Mouse (Mus musculus) myocyte (in vitro differentiated cells): Measurements from ENCODE around the gene OR5BS1P. TPM values are rescaled to one million over a fixed set of nuclear protein-coding genes. Genes with fewer than 3 reads are reported as not detected.

Experiments
- H3K27me3 ChIP-seq: one replicate; pipeline ENCODE4 v1.6.1; 2011; ENCODE audit not compliant: control insufficient read depth, insufficient read depth, insufficient read length
- H3K36me3 ChIP-seq: one replicate; pipeline ENCODE4 v1.6.1; 2011; ENCODE audit not compliant: control insufficient read depth, insufficient read depth
- H3K4me2 ChIP-seq: one replicate; pipeline ENCODE4 v1.6.1; 2011; ENCODE audit warnings: low read depth, control low read depth
- H3K4me3 ChIP-seq: one replicate; pipeline ENCODE4 v1.5.1; 2011; ENCODE audit warnings: mild to moderate bottlenecking, control low read depth, moderate library complexity
- H3K79me2 ChIP-seq: one replicate; pipeline ENCODE4 v1.6.1; 2011; ENCODE audit not compliant: control insufficient read depth, insufficient read depth
- H3ac ChIP-seq: one replicate; pipeline ENCODE4 v1.6.1; 2011; ENCODE audit not compliant: control insufficient read depth, insufficient read length
- CEBPB ChIP-seq: IDR thresholded peaks from 2 replicates; pipeline ENCODE4 v1.6.1; 2011; ENCODE audit warnings: mild to moderate bottlenecking, moderate library complexity; ENCODE audit not compliant: poor library complexity, insufficient read depth, severe bottlenecking
- E2F4 ChIP-seq: IDR thresholded peaks from one replicate; pipeline ENCODE4 v1.6.1; 2011; ENCODE audit warnings: mild to moderate bottlenecking, control low read depth, moderate library complexity; ENCODE audit not compliant: insufficient read depth
- MAX ChIP-seq: IDR thresholded peaks from one replicate; pipeline ENCODE4 v1.6.1; 2011; ENCODE audit warnings: low read depth, mild to moderate bottlenecking, control low read depth
- MYOD1 ChIP-seq, 3 experiments: IDR thresholded peaks; one replicate each; pipeline ENCODE4 v1.6.1; 2011; ENCODE audit warnings: control low read depth in 2 of 3, low read depth in 2 of 3, mild to moderate bottlenecking in 2 of 3, moderate library complexity in 1 of 3; ENCODE audit not compliant: insufficient read length in 2 of 3, control insufficient read depth in 1 of 3
- MYOG ChIP-seq, 3 experiments: IDR thresholded peaks; one replicate each; pipeline ENCODE4 v1.6.1; 2011; ENCODE audit warnings: control low read depth in 2 of 3, low read depth in 2 of 3, mild to moderate bottlenecking in 2 of 3; ENCODE audit not compliant: insufficient read length in 2 of 3, control insufficient read depth in 1 of 3, insufficient read depth in 1 of 3
- POLR2A ChIP-seq: IDR thresholded peaks from one replicate; pipeline ENCODE4 v1.6.1; 2011; ENCODE audit warnings: low read depth, mild to moderate bottlenecking, control low read depth, moderate library complexity; ENCODE audit not compliant: insufficient read length
- POLR2AphosphoS2 ChIP-seq: IDR thresholded peaks from one replicate; pipeline ENCODE4 v1.6.1; 2011; ENCODE audit warnings: low read depth, control low read depth; ENCODE audit not compliant: insufficient read length
- REST ChIP-seq: IDR thresholded peaks from one replicate; pipeline ENCODE4 v1.6.1; 2011; ENCODE audit warnings: mild to moderate bottlenecking, control low read depth, moderate library complexity; ENCODE audit not compliant: insufficient read depth, insufficient read length
- SRF ChIP-seq: IDR thresholded peaks from one replicate; pipeline ENCODE4 v1.6.1; 2011; ENCODE audit warnings: low read depth; ENCODE audit not compliant: control insufficient read depth, insufficient read length
- TCF12 ChIP-seq: IDR thresholded peaks from one replicate; pipeline ENCODE4 v1.6.1; 2011; ENCODE audit warnings: mild to moderate bottlenecking, control low read depth; ENCODE audit not compliant: poor library complexity, insufficient read depth, severe bottlenecking
- TCF3 ChIP-seq: IDR thresholded peaks from one replicate; pipeline ENCODE4 v1.6.1; 2011; ENCODE audit warnings: low read depth, control low read depth; ENCODE audit not compliant: insufficient read length
- USF1 ChIP-seq: IDR thresholded peaks from one replicate; pipeline ENCODE4 v1.6.1; 2011; ENCODE audit warnings: low read depth, mild to moderate bottlenecking, control low read depth, moderate library complexity
- polyA plus RNA-seq: library from polyadenylated mRNA; unstranded; fragments of >200 nt; fragmentation: generic; extraction: Trizol; gene quantifications from one replicate; pipeline ENCODE4 v1.2.1, GENCODE M21; 2012; ENCODE audit warnings: missing spikeins

Gene OR5BS1P
- polyA plus RNA-seq, 1 experiment: not detected

- TF ChIP-seq REST (no peak), TCF12 (no peak), E2F4 (no peak), MYOD1 (IDR thresholded peaks at IDR 0.05; ENCODE audit: control insufficient read depth in 1 of 3, insufficient read length in 2 of 3, low read depth in 2 of 3) (no peak), TCF3 (no peak), MAX (no peak), POLR2AphosphoS2 (no peak), POLR2A (no peak), MYOG (IDR thresholded peaks at IDR 0.05; ENCODE audit: control insufficient read depth in 1 of 3, insufficient read depth in 1 of 3, insufficient read length in 2 of 3, low read depth in 2 of 3) (no peak), USF1 (no peak), SRF (no peak)
- Histone ChIP-seq H3K27me3 (peaks cover 49% of the 10 kb centered on the region), H3K79me2 (no peaks in the 10 kb centered on the region), H3K36me3 (no peaks in the 10 kb centered on the region), H3K4me2 (peak overlapping the region; percentile 19), H3K4me3 (no peak overlapping the region), H3ac (no peak overlapping the region)
Observed at GRCm38 (mm10) chr15:98483907-98484886, 14.5 kb downstream of the OR5BS1P start.

DNA sequence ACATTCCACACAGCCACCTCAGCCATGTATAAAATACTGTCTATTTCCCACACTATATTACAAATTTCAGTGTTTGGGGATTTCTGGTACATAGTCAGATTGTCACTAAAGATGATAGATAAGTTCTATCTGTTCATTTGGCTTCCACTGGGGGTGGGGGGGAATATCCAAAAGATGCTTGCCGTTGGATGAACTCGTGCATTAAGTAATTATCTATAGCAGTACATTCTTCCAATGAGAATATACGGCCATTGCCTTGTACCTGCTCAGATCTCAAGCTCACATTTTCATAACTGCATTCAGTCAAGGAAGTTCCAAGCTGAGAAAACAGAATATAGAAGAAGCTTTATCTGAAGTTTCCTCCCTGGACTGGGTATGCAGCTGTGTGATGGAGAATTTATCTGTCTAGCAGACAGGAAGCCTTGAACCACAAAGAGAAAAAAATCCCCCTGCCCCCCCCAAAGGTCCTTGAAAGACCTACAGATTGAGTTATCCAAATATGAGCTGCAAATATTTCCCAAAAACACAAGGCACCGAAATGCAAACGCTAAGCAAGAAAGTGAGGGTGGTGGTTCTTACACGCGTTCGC lies 16.8 kb downstream of the OR5BS1P start:
- Histone ChIP-seq H3K79me2 (no peaks in the 10 kb centered on the region), H3ac (no peak overlapping the region), H3K27me3 (peaks cover 27% of the 10 kb centered on the region), H3K36me3 (no peaks in the 10 kb centered on the region), H3K4me3 (no peak overlapping the region), H3K4me2 (no peak overlapping the region)
- no peak for TF ChIP-seq MAX
- no peak for TF ChIP-seq POLR2A
- TF ChIP-seq TCF3: no peak
- TF ChIP-seq SRF: no peak
- no peak for TF ChIP-seq USF1
- no peak for TF ChIP-seq MYOG (IDR thresholded peaks at IDR 0.05; ENCODE audit: control insufficient read depth in 1 of 3, insufficient read depth in 1 of 3, insufficient read length in 2 of 3, low read depth in 2 of 3)
- no peak for TF ChIP-seq TCF12
- TF ChIP-seq MYOD1 (IDR thresholded peaks at IDR 0.05; ENCODE audit: control insufficient read depth in 1 of 3, insufficient read length in 2 of 3, low read depth in 2 of 3): no peak
- TF ChIP-seq E2F4: no peak
- TF ChIP-seq REST: no peak

GRCm38 (mm10) chr15:98491332-98491731 lies 21.6 kb downstream of the OR5BS1P start:
- Histone ChIP-seq H3K27me3 (peaks cover 25% of the 10 kb centered on the region), H3K79me2 (no peaks in the 10 kb centered on the region), H3K4me2 (no peak overlapping the region), H3K36me3 (no peaks in the 10 kb centered on the region), H3K4me3 (no peak overlapping the region), H3ac (no peak overlapping the region)
- no peak for TF ChIP-seq MAX
- TF ChIP-seq TCF3: no peak
- no peak for TF ChIP-seq USF1
- TF ChIP-seq TCF12: no peak
- TF ChIP-seq SRF: no peak
- TF ChIP-seq REST: no peak
- no peak for TF ChIP-seq POLR2AphosphoS2
- no peak for TF ChIP-seq E2F4
- TF ChIP-seq POLR2A: no peak
- no peak for TF ChIP-seq MYOD1 (IDR thresholded peaks at IDR 0.05; ENCODE audit: control insufficient read depth in 1 of 3, insufficient read length in 2 of 3, low read depth in 2 of 3)
- no peak for TF ChIP-seq MYOG (IDR thresholded peaks at IDR 0.05; ENCODE audit: control insufficient read depth in 1 of 3, insufficient read depth in 1 of 3, insufficient read length in 2 of 3, low read depth in 2 of 3)
- no peak for TF ChIP-seq CEBPB

DNA sequence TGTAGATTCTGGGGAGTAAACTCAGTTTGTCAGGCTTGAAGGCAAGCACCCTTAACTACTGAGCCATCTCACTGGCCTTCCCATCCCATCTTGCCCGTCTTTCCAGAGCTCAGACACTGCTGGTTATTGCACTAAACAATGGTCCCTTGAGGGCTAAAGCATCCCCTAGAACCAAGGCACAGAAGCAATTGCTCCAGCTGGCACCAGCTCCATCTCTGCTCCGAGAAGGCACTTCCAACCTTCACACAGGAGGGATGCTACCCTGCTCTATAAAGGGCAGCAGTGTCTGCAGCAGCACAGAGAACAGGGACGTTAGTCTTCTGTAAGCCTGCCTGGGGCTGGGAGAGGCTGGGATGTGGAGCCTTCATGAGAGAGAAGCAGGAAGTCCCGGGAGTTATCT lies 22.4 kb downstream of the OR5BS1P start, which contains the start of gene Olfr279:
Gene Olfr279 (plus strand): TSS at position 301 of the 400 bp plus-strand sequence.
- Histone ChIP-seq H3K4me2 (no peak within 1 kb of the TSS), H3K27me3 (peaks cover 25% of the 10 kb centered on the region), H3K4me3 (no peak within 1 kb of the TSS), H3K79me2 (no peaks in the 10 kb centered on the region), H3K36me3 (no peaks in the 10 kb centered on the region), H3ac (no peak within 1 kb of the TSS)
- TF ChIP-seq POLR2AphosphoS2 (no peak), POLR2A (no peak), SRF (no peak), TCF12 (no peak), E2F4 (no peak), USF1 (no peak), MAX (no peak), MYOD1 (IDR thresholded peaks at IDR 0.05; ENCODE audit: control insufficient read depth in 1 of 3, insufficient read length in 2 of 3, low read depth in 2 of 3) (no peak), TCF3 (no peak), MYOG (IDR thresholded peaks at IDR 0.05; ENCODE audit: control insufficient read depth in 1 of 3, insufficient read depth in 1 of 3, insufficient read length in 2 of 3, low read depth in 2 of 3) (no peak), CEBPB (no peak), REST (no peak)
